Mouse (Mus musculus) myocyte (in vitro differentiated cells): ENCODE data around the gene Borcs6.

Source experiments
- MAX ChIP-seq: IDR thresholded peaks from one replicate; pipeline ENCODE4 v1.6.1; 2011; ENCODE audit warnings: low read depth, mild to moderate bottlenecking, control low read depth
- MYOD1 ChIP-seq, 3 experiments: IDR thresholded peaks; one replicate each; pipeline ENCODE4 v1.6.1; 2011; ENCODE audit warnings: control low read depth in 2 of 3, low read depth in 2 of 3, mild to moderate bottlenecking in 2 of 3, moderate library complexity in 1 of 3; ENCODE audit not compliant: insufficient read length in 2 of 3, control insufficient read depth in 1 of 3
- MYOG ChIP-seq, 3 experiments: IDR thresholded peaks; one replicate each; pipeline ENCODE4 v1.6.1; 2011; ENCODE audit warnings: control low read depth in 2 of 3, low read depth in 2 of 3, mild to moderate bottlenecking in 2 of 3; ENCODE audit not compliant: insufficient read length in 2 of 3, control insufficient read depth in 1 of 3, insufficient read depth in 1 of 3
- POLR2A ChIP-seq: IDR thresholded peaks from one replicate; pipeline ENCODE4 v1.6.1; 2011; ENCODE audit warnings: low read depth, mild to moderate bottlenecking, control low read depth, moderate library complexity; ENCODE audit not compliant: insufficient read length
- POLR2AphosphoS2 ChIP-seq: IDR thresholded peaks from one replicate; pipeline ENCODE4 v1.6.1; 2011; ENCODE audit warnings: low read depth, control low read depth; ENCODE audit not compliant: insufficient read length
- REST ChIP-seq: IDR thresholded peaks from one replicate; pipeline ENCODE4 v1.6.1; 2011; ENCODE audit warnings: mild to moderate bottlenecking, control low read depth, moderate library complexity; ENCODE audit not compliant: insufficient read depth, insufficient read length

DNA sequence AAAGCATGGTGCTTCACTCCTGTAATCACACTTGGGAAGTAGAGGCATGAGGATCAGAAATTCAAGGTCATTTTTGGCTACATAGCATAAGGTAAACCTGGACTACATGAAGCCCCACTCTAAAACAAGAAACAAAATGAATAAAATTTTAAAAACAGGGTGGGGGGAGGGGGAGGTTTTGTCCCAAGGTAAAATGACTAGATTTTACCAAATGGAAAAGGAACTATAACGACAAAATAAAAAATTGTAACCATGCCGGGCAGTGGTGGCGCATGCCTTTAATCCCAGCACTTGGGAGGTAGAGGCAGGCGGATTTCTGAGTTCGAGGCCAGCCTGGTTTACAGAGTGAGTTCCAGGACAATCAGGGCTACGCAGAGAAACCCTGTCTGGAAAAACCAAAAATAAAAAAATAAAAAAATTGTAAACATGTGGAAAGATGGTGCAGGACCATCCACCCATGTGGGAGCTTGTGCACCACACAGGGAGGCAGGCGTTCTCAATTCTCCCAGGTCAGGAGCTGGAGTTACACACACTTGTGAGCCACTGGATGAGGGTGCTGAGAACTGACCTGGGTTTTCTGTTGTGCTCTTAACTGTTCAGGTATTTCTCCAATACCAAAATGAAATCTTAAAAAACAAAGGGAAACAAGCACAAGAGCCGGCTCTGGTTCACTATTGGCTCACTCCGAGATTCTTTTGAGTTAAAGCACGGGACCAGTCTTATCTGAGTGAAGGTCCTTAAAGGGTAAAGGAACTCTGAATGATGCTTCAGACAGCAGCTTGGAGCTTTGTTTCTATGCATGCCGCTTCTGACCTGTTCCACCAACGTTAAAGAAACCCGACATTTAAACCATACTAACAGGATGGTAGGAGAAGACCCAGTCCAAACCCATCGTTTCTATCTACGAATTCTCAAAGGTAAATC lies 48.9 kb upstream of the Borcs6 start:
- TF ChIP-seq MYOG (IDR thresholded peaks at IDR 0.05; ENCODE audit: control insufficient read depth in 1 of 3, insufficient read depth in 1 of 3, insufficient read length in 2 of 3, low read depth in 2 of 3), result no peak
- no peak for TF ChIP-seq MAX
- no peak for TF ChIP-seq POLR2AphosphoS2
- TF ChIP-seq POLR2A, result no peak
- no peak for TF ChIP-seq REST
- no peak for TF ChIP-seq MYOD1 (IDR thresholded peaks at IDR 0.05; ENCODE audit: control insufficient read depth in 1 of 3, insufficient read length in 2 of 3, low read depth in 2 of 3)
